In genomic region chr7:19084921-19085473, GRCm38 (mm10) we compare ENCODE assay signal across 13 mouse cellular contexts. TPM values are rescaled to one million over a fixed set of nuclear protein-coding genes. Genes with fewer than 3 reads are reported as not detected.
DNase-seq lines count a peak whose midpoint lies in the region; ATAC-seq and TF ChIP-seq lines count a peak whose summit lies in the region.
"Had no signal": no experiment of that assay in that cellular context is flagged by ENCODE, and none has a peak within 500 bp of the region (broad histone marks: within the 10 kb centered on the region; RNA-seq: fewer than 3 reads in every experiment).

No protein-coding gene starts in this region.

- intact Hi-C loops in gastrocnemius, adult 2 months (cut with DNase I) = no loop called here

- peak overlapping the region; percentile 87 for H3K4me3 ChIP-seq in gastrocnemius, adult 2 months
- H3K4me3 ChIP-seq in lung, embryonic 15.5 days = peak overlapping the region; percentile 40
- H3K4me3 ChIP-seq in heart, embryonic 16.5 days (ENCODE audit: low read length) = peak overlapping the region; percentile 63
- H3K4me3 ChIP-seq in neural tube, embryonic 15.5 days (replicated peaks) = no peak overlapping the region
- H3K4me3 ChIP-seq: midbrain, embryonic 15.5 days had no signal

- peak overlapping the region; percentile 99 for H3K27ac ChIP-seq in gastrocnemius, adult 2 months
- peak overlapping the region; percentile 46 for H3K27ac ChIP-seq in lung, embryonic 15.5 days
- H3K27ac ChIP-seq in heart, embryonic 16.5 days (ENCODE audit: low read length) = peak overlapping the region; percentile 56
- H3K27ac ChIP-seq in neural tube, embryonic 15.5 days (replicated peaks) = no peak overlapping the region
- H3K27ac ChIP-seq: midbrain, embryonic 15.5 days had no signal

- no peak for TF ChIP-seq CTCF in gastrocnemius, adult 2 months (IDR thresholded peaks at IDR 0.05)

- H3K27me3 ChIP-seq in lung, embryonic 15.5 days = no peaks in the 10 kb centered on the region
- no peaks in the 10 kb centered on the region for H3K27me3 ChIP-seq in heart, embryonic 16.5 days (ENCODE audit: control insufficient read depth, insufficient read depth, low read length)
- peaks cover 1% of the 10 kb centered on the region; the same call in 1 of the 2 replicates for H3K27me3 ChIP-seq in neural tube, embryonic 15.5 days (replicated peaks)

- 22% methylated on average over 9 of the region's 9 CpGs for WGBS in lung, embryonic 15.5 days
- WGBS in heart, embryonic 16.5 days = 28% methylated on average over 9 of the region's 9 CpGs
- 25% methylated on average over 9 of the region's 9 CpGs for WGBS in neural tube, embryonic 15.5 days

- ATAC-seq in lung, embryonic 15.5 days (ENCODE audit: borderline replicate concordance, extremely low read depth, low FRiP score, low TSS enrichment) = no peak
- ATAC-seq in heart, embryonic 16.5 days (replicated peaks; ENCODE audit: extremely low read depth, insufficient read depth, low FRiP score) = no peak
- ATAC-seq in neural tube, embryonic 15.5 days (ENCODE audit: low FRiP score) = no peak
- ATAC-seq: midbrain, embryonic 15.5 days had no signal

- H3K9me3 ChIP-seq in lung, embryonic 15.5 days = no peaks in the 10 kb centered on the region
- no peaks in the 10 kb centered on the region for H3K9me3 ChIP-seq in heart, embryonic 16.5 days (replicated peaks; ENCODE audit: control insufficient read depth, low read length)
- no peaks in the 10 kb centered on the region for H3K9me3 ChIP-seq in neural tube, embryonic 15.5 days (replicated peaks)
- H3K9me3 ChIP-seq: midbrain, embryonic 15.5 days had no signal

- peak overlapping the region; percentile 54 for H3K4me2 ChIP-seq in lung, embryonic 15.5 days
- H3K4me2 ChIP-seq in heart, embryonic 16.5 days (ENCODE audit: low read depth, low read length) = peak overlapping the region; percentile 72
- H3K4me2 ChIP-seq in neural tube, embryonic 15.5 days = peak overlapping the region; percentile 5
- H3K4me2 ChIP-seq: midbrain, embryonic 15.5 days had no signal

- H3K4me1 ChIP-seq in lung, embryonic 15.5 days = peaks cover 46% of the 10 kb centered on the region
- H3K4me1 ChIP-seq in heart, embryonic 16.5 days (ENCODE audit: control insufficient read depth, insufficient read depth, low read length) = peaks cover 50% of the 10 kb centered on the region
- H3K4me1 ChIP-seq in neural tube, embryonic 15.5 days = peaks cover 46% of the 10 kb centered on the region

- H3K9ac ChIP-seq in lung, embryonic 15.5 days = peak overlapping the region; percentile 0; the same call in 1 of the 2 replicates
- H3K9ac ChIP-seq in heart, embryonic 16.5 days (ENCODE audit: low read length) = peak overlapping the region; percentile 80
- H3K9ac ChIP-seq in neural tube, embryonic 15.5 days (replicated peaks) = no peak overlapping the region
- H3K9ac ChIP-seq: midbrain, embryonic 15.5 days had no signal

- H3K36me3 ChIP-seq in lung, embryonic 15.5 days = peaks cover 43% of the 10 kb centered on the region
- peaks cover 42% of the 10 kb centered on the region for H3K36me3 ChIP-seq in heart, embryonic 16.5 days (ENCODE audit: control insufficient read depth, insufficient read depth)
- H3K36me3 ChIP-seq in neural tube, embryonic 15.5 days = peaks cover 56% of the 10 kb centered on the region

- DNase-seq in gastrocnemius, adult 2 months = peak; percentile 55
- DNase-seq in gastrocnemius, postnatal 4 days (ENCODE audit: low spot score in 2 of 2) = no peak
- DNase-seq in lung, adult 18-20 months = no peak
- no peak for DNase-seq in frontal cortex, postnatal 36 days (ENCODE audit: low spot score in 2 of 2)
- no peak for DNase-seq in frontal cortex, postnatal 14 days (ENCODE audit: low spot score in 2 of 2)
- DNase-seq: layer of hippocampus, adult 9-11 months had no signal

RNA-seq across cellular contexts. Expression of gene Dmpk, which starts 1.3 kb away (rescaled TPM):
- 100 to 1,000 TPM; 265 to 336 TPM for total RNA-seq in gastrocnemius, adult 2 months (2021)
- 100 to 1,000 TPM; 287 to 292 TPM for total RNA-seq in gastrocnemius, postnatal 4 days (2021)
- 24.2 and 27.1 TPM in 2 replicates for polyA plus RNA-seq in lung, embryonic 15.5 days (2015; fragmentation: Nextera tagmentation; extraction: Ambion mirVana)
- 70.7 and 85.5 TPM in 2 replicates for polyA plus RNA-seq in heart, embryonic 16.5 days (2015; fragmentation: Nextera tagmentation; extraction: Ambion mirVana)
- polyA plus RNA-seq in neural tube, embryonic 15.5 days (2015; fragmentation: Nextera tagmentation; extraction: Ambion mirVana) = 10.0 and 14.9 TPM in 2 replicates

RNA-seq across cellular contexts. Expression of gene Dmwd, which starts 9.0 kb away (rescaled TPM):
- total RNA-seq in gastrocnemius, adult 2 months (2021) = 10 to 100 TPM; 31.9 to 32.1 TPM
- total RNA-seq in gastrocnemius, postnatal 4 days (2021) = 10 to 100 TPM; 52.4 to 55.4 TPM
- 15.9 and 17.1 TPM in 2 replicates for polyA plus RNA-seq in lung, embryonic 15.5 days (2015; fragmentation: Nextera tagmentation; extraction: Ambion mirVana)
- 12.6 and 14.1 TPM in 2 replicates for polyA plus RNA-seq in heart, embryonic 16.5 days (2015; fragmentation: Nextera tagmentation; extraction: Ambion mirVana)
- polyA plus RNA-seq in neural tube, embryonic 15.5 days (2015; fragmentation: Nextera tagmentation; extraction: Ambion mirVana) = 30.3 and 35.8 TPM in 2 replicates
- total RNA-seq: CH12.LX had no signal

RNA-seq across cellular contexts. Expression of gene Six5, which starts 9.4 kb away (rescaled TPM):
- 1 to 10 TPM in 1 of 2 experiments, under 1 TPM in 1; 0.89 to 2.3 TPM for total RNA-seq in gastrocnemius, adult 2 months (2021)
- total RNA-seq in gastrocnemius, postnatal 4 days (2021) = 10 to 100 TPM; 13.5 to 14.7 TPM
- polyA plus RNA-seq in lung, embryonic 15.5 days (2015; fragmentation: Nextera tagmentation; extraction: Ambion mirVana) = 9.5 and 9.7 TPM in 2 replicates
- polyA plus RNA-seq in heart, embryonic 16.5 days (2015; fragmentation: Nextera tagmentation; extraction: Ambion mirVana) = 5.1 and 5.4 TPM in 2 replicates
- 1.8 and 3.1 TPM in 2 replicates for polyA plus RNA-seq in neural tube, embryonic 15.5 days (2015; fragmentation: Nextera tagmentation; extraction: Ambion mirVana)

RNA-seq across cellular contexts. Expression of gene Rsph6a, which starts 30.5 kb away (rescaled TPM):
- not detected for total RNA-seq in gastrocnemius, adult 2 months (2021)
- not detected for total RNA-seq in gastrocnemius, postnatal 4 days (2021)
- polyA plus RNA-seq in lung, embryonic 15.5 days (2015; fragmentation: Nextera tagmentation; extraction: Ambion mirVana) = not detected in 2 replicates
- polyA plus RNA-seq in heart, embryonic 16.5 days (2015; fragmentation: Nextera tagmentation; extraction: Ambion mirVana) = not detected in 2 replicates
- 0.24 TPM in 1 of 2 replicates, not detected in the other for polyA plus RNA-seq in neural tube, embryonic 15.5 days (2015; fragmentation: Nextera tagmentation; extraction: Ambion mirVana)
- total RNA-seq: adrenal gland, postnatal 36 days; common myeloid progenitor, adult 5-6 weeks had no signal

RNA-seq across cellular contexts. Expression of gene Gm4969, which starts 33.2 kb away (rescaled TPM):
- not detected for total RNA-seq in gastrocnemius, adult 2 months (2021)
- under 1 TPM; 0.34 to 0.62 TPM for total RNA-seq in gastrocnemius, postnatal 4 days (2021)
- 1.8 and 1.9 TPM in 2 replicates for polyA plus RNA-seq in lung, embryonic 15.5 days (2015; fragmentation: Nextera tagmentation; extraction: Ambion mirVana)
- 0.38 and 0.64 TPM in 2 replicates for polyA plus RNA-seq in heart, embryonic 16.5 days (2015; fragmentation: Nextera tagmentation; extraction: Ambion mirVana)
- 7.5 and 8.2 TPM in 2 replicates for polyA plus RNA-seq in neural tube, embryonic 15.5 days (2015; fragmentation: Nextera tagmentation; extraction: Ambion mirVana)
- total RNA-seq: adrenal gland, postnatal 36 days; CH12.LX had no signal

Comparison
In these comparisons a context has a peak if more than half of its experiments do, and no peak if none do; other contexts are left out.
1. H3K4me2 ChIP-seq: peak in every context shown above with its lines; median percentile 72 in heart, embryonic 16.5 days; 54 in lung, embryonic 15.5 days; 5 in neural tube, embryonic 15.5 days.